Mouse (Mus musculus): Measurements from ENCODE around the gene Furin. TPM values are rescaled to one million over a fixed set of nuclear protein-coding genes. Genes with fewer than 3 reads are reported as not detected.

The Furin gene
- total RNA-seq, 2 experiments from 2014 or later, result 48.5 to 49.0 TPM

DNA sequence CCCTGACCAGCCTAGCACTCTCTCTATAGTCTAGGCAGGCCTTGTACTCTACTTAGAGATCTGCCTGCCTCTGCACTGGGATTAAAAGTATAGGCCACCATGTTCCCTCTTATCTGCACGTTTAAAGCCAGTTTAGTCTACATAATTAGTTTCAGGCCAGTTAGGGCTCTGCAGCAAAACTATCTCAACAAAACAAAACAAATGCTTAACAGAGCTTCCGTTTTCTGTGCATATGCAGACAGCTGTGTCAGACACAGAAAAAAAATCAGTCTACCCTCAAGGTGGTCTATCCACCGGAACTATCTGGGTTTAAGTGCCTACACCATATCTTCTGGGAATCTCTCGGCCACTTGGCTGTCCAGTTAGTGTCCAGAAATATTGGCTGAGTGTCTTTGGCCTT lies 31.9 kb downstream of the Furin start:
- intact Hi-C loops (cut with DNase I), result loop anchor here (5.0 kb wide), 1 partner anchor 231 kb away; no protein-coding TSS in a partner anchor
- TF ChIP-seq CTCF (IDR thresholded peaks at IDR 0.05), result no peak
- no peak overlapping the region for H3K27ac ChIP-seq
- no peak overlapping the region for H3K4me3 ChIP-seq
- DNase-seq, result no peak

- Histone ChIP-seq H3K27ac (no peak overlapping the region), H3K4me3 (no peak overlapping the region)
- DNase-seq, result no peak
- no peak for TF ChIP-seq CTCF (IDR thresholded peaks at IDR 0.05)
- intact Hi-C loops (cut with DNase I), result loop anchor here (5.0 kb wide), 1 partner anchor 230 kb away; no protein-coding TSS in a partner anchor
Observed at GRCm38 (mm10) chr7:80372667-80373066, 32.6 kb downstream of the Furin start.

DNA sequence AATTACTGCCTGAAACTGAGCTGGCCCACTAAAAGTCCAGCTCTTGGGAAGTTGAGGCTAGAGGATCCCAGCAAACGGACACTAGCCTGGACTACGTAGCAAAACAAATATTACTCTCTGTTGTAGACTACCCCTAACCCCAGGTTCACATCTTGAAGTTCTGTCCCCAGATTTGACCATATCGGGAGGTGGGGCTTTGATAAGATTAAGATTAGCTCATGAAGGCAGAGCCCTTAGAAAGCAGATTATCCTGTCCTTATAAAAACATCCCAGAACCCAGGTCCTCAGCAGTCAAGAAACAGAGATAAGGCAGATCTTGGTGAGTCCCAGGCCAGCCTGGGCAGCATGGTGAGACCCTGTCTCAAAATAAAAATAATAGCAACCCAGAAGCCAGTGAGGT lies 33.1 kb downstream of the Furin start:
- DNase-seq, result no peak
- Histone ChIP-seq H3K4me3 (no peak overlapping the region), H3K27ac (no peak overlapping the region)
- intact Hi-C loops (cut with DNase I), result loop anchor here (5.0 kb wide), 1 partner anchor 230 kb away; no protein-coding TSS in a partner anchor
- TF ChIP-seq CTCF (IDR thresholded peaks at IDR 0.05), result no peak

GRCm38 (mm10) chr7:80371041-80371751 lies 34.0 kb downstream of the Furin start, which contains the start of gene Man2a2:
TSS of gene Man2a2 (minus strand) at chr7:80371375.
- Histone ChIP-seq H3K27ac (peak within 1 kb of the TSS; percentile 93), H3K4me3 (peak within 1 kb of the TSS; percentile 87)

DNA sequence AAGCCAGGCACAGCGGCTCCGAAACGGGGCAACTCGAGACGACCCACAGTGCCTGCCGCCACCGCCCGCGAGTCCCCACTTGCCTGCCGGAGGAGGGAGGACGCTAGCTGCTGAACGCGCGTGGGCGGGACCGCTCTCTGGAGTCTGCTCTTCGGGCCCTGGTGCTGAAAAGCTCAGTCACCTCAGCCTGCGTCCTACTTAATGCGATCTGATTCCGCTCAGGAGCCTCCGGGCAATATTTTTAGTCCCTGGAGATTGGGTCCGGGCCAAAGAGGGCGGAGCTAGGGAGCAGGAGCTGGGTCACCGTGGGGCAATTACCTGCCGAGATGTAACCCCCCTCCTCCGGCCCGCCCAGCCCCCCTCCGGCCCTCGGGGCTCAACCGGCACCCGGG lies 34.6 kb downstream of the Furin start:
- intact Hi-C loops (cut with DNase I), result loop anchor here (1.0 to 5.0 kb wide), 2 partner anchors 27 to 228 kb away; partner anchors contain the start of gene Hddc3
- DNase-seq, result peak; percentile 95
- no peak for TF ChIP-seq CTCF (IDR thresholded peaks at IDR 0.05)
- Histone ChIP-seq H3K4me3 (peak overlapping the region; percentile 87), H3K27ac (peak overlapping the region; percentile 93)

More at GRCm38 (mm10) chr7:80371041-80371751, 34.0 kb downstream of the Furin start, which contains the start of gene Man2a2:
- peak; percentile 87 for TF ChIP-seq CTCF (IDR thresholded peaks at IDR 0.05)
- intact Hi-C loops (cut with DNase I), result loop anchor here (5.0 kb wide), 1 partner anchor 229 kb away; no protein-coding TSS in a partner anchor
- peak; percentile 93 for DNase-seq

DNA sequence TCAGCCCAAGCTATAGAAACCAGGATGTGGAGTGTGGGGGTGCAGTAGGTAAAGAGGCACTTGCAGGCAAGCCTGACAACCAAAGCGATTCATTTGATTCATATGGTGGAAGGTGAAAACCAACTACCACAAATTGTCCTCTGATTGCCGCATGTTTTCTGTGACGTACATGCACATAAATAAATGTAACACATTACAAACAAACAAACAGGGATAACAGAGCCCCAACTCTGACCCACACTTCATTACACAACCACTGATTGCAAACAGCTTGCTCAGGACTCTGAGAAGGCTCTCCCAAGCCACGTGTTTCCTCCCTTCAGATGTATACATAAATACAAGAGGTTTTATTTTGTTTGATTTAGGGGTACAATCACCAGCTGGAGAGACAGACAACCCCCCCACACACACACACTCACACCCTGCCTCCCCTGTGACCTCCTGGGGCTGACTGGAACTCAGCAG lies 35.2 kb downstream of the Furin start:
- no peak for TF ChIP-seq CTCF (IDR thresholded peaks at IDR 0.05)
- DNase-seq, result no peak
- H3K27ac ChIP-seq, result peak overlapping the region; percentile 93
- intact Hi-C loops (cut with DNase I), result loop anchor here (1.0 to 5.0 kb wide), 3 partner anchors 15 to 228 kb away; partner anchors contain the start of gene Hddc3
- peak overlapping the region; percentile 87 for H3K4me3 ChIP-seq

- DNase-seq, result peak; percentile 22
- Histone ChIP-seq H3K4me3 (peak overlapping the region; percentile 87), H3K27ac (peak overlapping the region; percentile 93)
- intact Hi-C loops (cut with DNase I), result loop anchor here (1.0 kb wide), 1 partner anchor 14 kb away; no protein-coding TSS in a partner anchor
- TF ChIP-seq CTCF (IDR thresholded peaks at IDR 0.05), result no peak
Observed at GRCm38 (mm10) chr7:80369461-80369860, 35.8 kb downstream of the Furin start.

DNA sequence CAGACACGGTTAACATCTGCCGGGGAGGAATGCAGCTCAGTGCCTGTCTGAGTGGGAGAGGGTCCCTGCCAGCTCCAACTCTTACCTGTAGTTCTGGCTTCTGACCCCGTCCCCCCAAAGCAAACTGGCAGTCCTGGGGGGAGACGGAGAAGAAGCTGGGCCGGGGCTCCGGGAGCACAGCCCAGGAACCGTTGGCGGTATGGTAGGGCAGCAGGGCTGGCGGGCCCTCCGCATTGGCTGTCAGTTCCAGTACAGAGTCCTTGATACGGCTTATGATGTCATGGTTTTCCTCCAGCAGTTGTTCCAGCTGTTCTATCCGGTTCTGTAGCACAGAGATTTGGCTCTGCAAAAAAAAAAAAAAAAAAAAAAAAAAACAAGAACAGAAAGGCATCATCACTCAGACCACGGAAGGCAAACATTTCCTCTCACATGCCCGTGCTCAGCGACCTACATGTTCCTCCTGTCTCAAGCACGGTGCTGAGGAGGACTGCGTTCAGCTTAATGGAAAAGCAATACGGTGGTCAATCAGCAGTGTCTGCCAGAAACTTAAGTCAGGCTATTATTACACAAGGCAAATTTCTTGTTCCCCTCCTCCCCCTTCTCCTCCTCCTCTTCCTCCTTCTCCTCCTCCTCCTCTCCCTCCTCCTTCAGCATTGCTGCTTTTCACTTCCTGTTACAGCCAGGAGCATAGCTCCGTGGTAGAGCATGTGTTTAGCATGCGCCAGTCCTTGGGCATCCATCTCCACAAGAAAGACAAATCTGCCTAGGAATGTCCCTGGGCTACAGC lies 36.4 kb downstream of the Furin start:
- Histone ChIP-seq H3K4me3 (peak overlapping the region; percentile 87), H3K27ac (peak overlapping the region; percentile 93)
- no peak for TF ChIP-seq CTCF (IDR thresholded peaks at IDR 0.05)
- DNase-seq, result peak; percentile 47
- intact Hi-C loops (cut with DNase I), result loop anchor here (1.0 kb wide), 1 partner anchor 14 kb away; no protein-coding TSS in a partner anchor

DNA sequence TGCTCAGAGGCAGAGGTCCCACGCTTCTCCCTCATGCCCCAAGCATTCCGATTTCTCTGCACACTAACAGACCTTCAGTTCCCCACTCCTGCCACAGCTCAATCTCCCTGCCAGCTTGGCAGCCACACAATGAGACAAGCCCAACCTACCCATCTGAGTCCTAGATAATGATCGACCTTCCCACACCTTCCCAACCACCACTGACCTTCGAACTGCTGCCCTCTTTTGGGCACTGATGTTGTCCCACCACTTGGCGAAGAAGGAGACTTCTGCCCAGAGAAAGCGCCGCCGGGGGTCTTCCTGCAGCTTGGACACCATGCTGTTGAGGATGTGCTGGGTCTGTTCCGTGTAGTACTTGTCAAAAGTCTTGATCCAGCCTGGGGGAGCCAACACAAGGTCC lies 37.2 kb downstream of the Furin start:
- no peak for TF ChIP-seq CTCF (IDR thresholded peaks at IDR 0.05)
- intact Hi-C loops (cut with DNase I), result no loop called here
- DNase-seq, result peak; percentile 17
- Histone ChIP-seq H3K4me3 (no peak overlapping the region), H3K27ac (peak overlapping the region; percentile 93; the same call in 1 of the 2 replicates)

GRCm38 (mm10) chr7:80367232-80367631 lies 38.0 kb downstream of the Furin start:
- TF ChIP-seq CTCF (IDR thresholded peaks at IDR 0.05), result no peak
- peak overlapping the region; percentile 73; the same call in 1 of the 2 replicates for H3K27ac ChIP-seq
- H3K4me3 ChIP-seq, result no peak overlapping the region
- DNase-seq, result no peak
- intact Hi-C loops (cut with DNase I), result no loop called here

GRCm38 (mm10) chr7:80365759-80366158 lies 39.5 kb downstream of the Furin start:
- peak; percentile 81 for DNase-seq
- H3K4me3 ChIP-seq, result no peak overlapping the region
- H3K27ac ChIP-seq, result peak overlapping the region; percentile 73
- TF ChIP-seq CTCF (IDR thresholded peaks at IDR 0.05), result no peak
- intact Hi-C loops (cut with DNase I), result no loop called here

GRCm38 (mm10) chr7:80360435-80360834 lies 44.8 kb downstream of the Furin start:
- DNase-seq, result no peak
- Histone ChIP-seq H3K4me3 (no peak overlapping the region), H3K27ac (peak overlapping the region; percentile 61)
- intact Hi-C loops (cut with DNase I), result no loop called here
- no peak for TF ChIP-seq CTCF (IDR thresholded peaks at IDR 0.05)
